ENCODE assay signal across 16 mouse cellular contexts in genomic region chr11:20965575-20966239, GRCm38 (mm10).
DNase-seq lines count a peak whose midpoint lies in the region; ATAC-seq lines count a peak whose summit lies in the region.
"Had no signal": no experiment of that assay in that cellular context is flagged by ENCODE, and none has a peak within 500 bp of the region (broad histone marks: within the 10 kb centered on the region; RNA-seq: fewer than 3 reads in every experiment).

No protein-coding gene starts in this region.

- 89% methylated on average over 8 of the region's 8 CpGs for WGBS in forebrain, embryonic 10.5 days
- WGBS in forebrain, embryonic 11.5 days = 92% methylated on average over 8 of the region's 8 CpGs
- WGBS in limb, embryonic 11.5 days = 92% methylated on average over 8 of the region's 8 CpGs
- 93% methylated on average over 8 of the region's 8 CpGs for WGBS in limb, embryonic 10.5 days

- H3K9me3 ChIP-seq in forebrain, embryonic 10.5 days = peaks cover 4% of the 10 kb centered on the region; the same call in 1 of the 2 replicates
- no peaks in the 10 kb centered on the region; the same call in 1 of the 2 replicates for H3K9me3 ChIP-seq in forebrain, embryonic 11.5 days (ENCODE audit: control insufficient read depth, low read length)
- H3K9me3 ChIP-seq in limb, embryonic 11.5 days (ENCODE audit: control insufficient read depth, low read length) = peaks cover 2% of the 10 kb centered on the region; the same call in 1 of the 2 replicates
- H3K9me3 ChIP-seq in limb, embryonic 10.5 days (replicated peaks) = peaks cover 3% of the 10 kb centered on the region; the same call in 1 of the 2 replicates
- H3K9me3 ChIP-seq: embryonic facial prominence, embryonic 12.5 days had no signal

- H3K4me3 ChIP-seq in forebrain, embryonic 10.5 days = no peak overlapping the region
- H3K4me3 ChIP-seq in forebrain, embryonic 11.5 days (ENCODE audit: low read depth, low read length) = no peak overlapping the region
- H3K4me3 ChIP-seq in limb, embryonic 11.5 days (ENCODE audit: low read depth, low read length) = no peak overlapping the region
- H3K4me3 ChIP-seq in limb, embryonic 10.5 days = no peak overlapping the region
- H3K4me3 ChIP-seq: embryonic facial prominence, embryonic 12.5 days; heart, embryonic 12.5 days had no signal

- H3K36me3 ChIP-seq in forebrain, embryonic 10.5 days (replicated peaks) = no peaks in the 10 kb centered on the region
- no peaks in the 10 kb centered on the region for H3K36me3 ChIP-seq in forebrain, embryonic 11.5 days (ENCODE audit: control insufficient read depth, insufficient read depth, low read length)
- H3K36me3 ChIP-seq in limb, embryonic 11.5 days (ENCODE audit: control insufficient read depth, insufficient read depth, low read length) = no peaks in the 10 kb centered on the region
- H3K36me3 ChIP-seq in limb, embryonic 10.5 days = no peaks in the 10 kb centered on the region
- H3K36me3 ChIP-seq: embryonic facial prominence, embryonic 12.5 days; heart, embryonic 12.5 days had no signal

- peak; percentile 11 for DNase-seq in forebrain, embryonic 10.5 days (ENCODE audit: extremely low spot score, low spot score)
- DNase-seq in forebrain, embryonic 11.5 days (ENCODE audit: low spot score) = no peak
- peak; percentile 15 for DNase-seq in limb, embryonic 11.5 days (ENCODE audit: low spot score)
- no peak for DNase-seq in limb, embryonic 10.5 days (ENCODE audit: low spot score)
- peak; percentile 17 for DNase-seq in retina, postnatal 1 day
- DNase-seq in retina, embryonic 14.5 days (ENCODE audit: low spot score) = no peak
- DNase-seq in gastrocnemius, postnatal 36 days = no peak
- DNase-seq: adrenal gland, postnatal 10 days; cerebellum, adult 11 months; cerebellum, adult 8-10 months; cerebellum, postnatal 14 days; embryo, embryonic 11 days; heart, postnatal 36 days had no signal

- no peaks in the 10 kb centered on the region for H3K27me3 ChIP-seq in forebrain, embryonic 10.5 days (ENCODE audit: poor library complexity, severe bottlenecking)
- no peaks in the 10 kb centered on the region for H3K27me3 ChIP-seq in forebrain, embryonic 11.5 days (ENCODE audit: control insufficient read depth, insufficient read depth, low read length)
- H3K27me3 ChIP-seq in limb, embryonic 11.5 days (ENCODE audit: control insufficient read depth, insufficient read depth, low read length) = no peaks in the 10 kb centered on the region
- no peaks in the 10 kb centered on the region for H3K27me3 ChIP-seq in limb, embryonic 10.5 days (ENCODE audit: low read depth, poor library complexity, severe bottlenecking)
- H3K27me3 ChIP-seq: embryonic facial prominence, embryonic 12.5 days; heart, embryonic 12.5 days had no signal

- peaks cover 23% of the 10 kb centered on the region for H3K4me1 ChIP-seq in forebrain, embryonic 10.5 days
- H3K4me1 ChIP-seq in forebrain, embryonic 11.5 days (replicated peaks; ENCODE audit: control insufficient read depth, insufficient read depth, low read length) = no peaks in the 10 kb centered on the region
- no peaks in the 10 kb centered on the region for H3K4me1 ChIP-seq in limb, embryonic 11.5 days (ENCODE audit: control insufficient read depth, insufficient read depth, low read length)
- peaks cover 10% of the 10 kb centered on the region for H3K4me1 ChIP-seq in limb, embryonic 10.5 days
- H3K4me1 ChIP-seq: embryonic facial prominence, embryonic 12.5 days; heart, embryonic 12.5 days had no signal

- no peak overlapping the region for H3K9ac ChIP-seq in forebrain, embryonic 11.5 days (ENCODE audit: low read length)
- no peak overlapping the region for H3K9ac ChIP-seq in limb, embryonic 11.5 days (ENCODE audit: low read length)
- H3K9ac ChIP-seq: embryonic facial prominence, embryonic 12.5 days; heart, embryonic 12.5 days had no signal

- no peak overlapping the region for H3K27ac ChIP-seq in forebrain, embryonic 10.5 days
- no peak overlapping the region for H3K27ac ChIP-seq in forebrain, embryonic 11.5 days (ENCODE audit: low read depth, low read length)
- no peak overlapping the region for H3K27ac ChIP-seq in limb, embryonic 11.5 days (replicated peaks; ENCODE audit: low read depth, low read length)
- H3K27ac ChIP-seq in limb, embryonic 10.5 days = no peak overlapping the region
- H3K27ac ChIP-seq: embryonic facial prominence, embryonic 12.5 days had no signal

- intact Hi-C loops in gastrocnemius, postnatal 36 days (cut with DNase I) = no loop called here

- no peak overlapping the region for H3K4me2 ChIP-seq in forebrain, embryonic 11.5 days (ENCODE audit: low read depth, low read length, severe bottlenecking)
- no peak overlapping the region for H3K4me2 ChIP-seq in limb, embryonic 11.5 days (ENCODE audit: low read depth, severe bottlenecking)
- H3K4me2 ChIP-seq: embryonic facial prominence, embryonic 12.5 days; heart, embryonic 12.5 days had no signal

- no peak for ATAC-seq in forebrain, embryonic 11.5 days (replicated peaks; ENCODE audit: low FRiP score)
- ATAC-seq in limb, embryonic 11.5 days (ENCODE audit: insufficient number of reproducible peaks, low FRiP score, low TSS enrichment, low read depth) = no peak
- ATAC-seq: forebrain, embryonic 14.5 days had no signal

Comparison
In these comparisons a context has a peak if more than half of its experiments do, and no peak if none do; other contexts are left out.
1. DNase-seq: peak in forebrain, embryonic 10.5 days (single experiment), limb, embryonic 11.5 days (single experiment) and retina, postnatal 1 day (single experiment); none in forebrain, embryonic 11.5 days (single experiment), limb, embryonic 10.5 days (single experiment), retina, embryonic 14.5 days (single experiment) and gastrocnemius, postnatal 36 days (0 of 2).